Mouse (Mus musculus): ENCODE data around the gene Nfkb2.

The Nfkb2 gene

GRCm38 (mm10) chr19:46344710-46345419, 40.7 kb downstream of the Nfkb2 start:
- DNase-seq (ENCODE audit: low spot score in 2 of 2) = no peak

- DNase-seq (ENCODE audit: low spot score in 2 of 2) = no peak
These were observed 43.0 kb downstream of the Nfkb2 start for GRCm38 (mm10) chr19:46347146-46347545.

GRCm38 (mm10) chr19:46347936-46348668, 44.0 kb downstream of the Nfkb2 start:
- DNase-seq (ENCODE audit: low spot score in 2 of 2) = no peak

- DNase-seq (ENCODE audit: low spot score in 2 of 2) = peak in 1 of 2 experiments; percentile 39
These were observed 44.8 kb downstream of the Nfkb2 start for GRCm38 (mm10) chr19:46348761-46349458.

- no peak for DNase-seq (ENCODE audit: low spot score in 2 of 2)
These were observed 45.4 kb downstream of the Nfkb2 start for GRCm38 (mm10) chr19:46349550-46349949.

GRCm38 (mm10) chr19:46350168-46350932, 46.2 kb downstream of the Nfkb2 start, which contains the start of gene 2310034G01Rik:
TSS of gene 2310034G01Rik (minus strand) at chr19:46350302.
- DNase-seq (ENCODE audit: low spot score in 2 of 2) = no peak

GRCm38 (mm10) chr19:46356701-46357138, 52.6 kb downstream of the Nfkb2 start:
- DNase-seq (ENCODE audit: low spot score in 2 of 2) = peak; percentile 63 to 70

GRCm38 (mm10) chr19:46357344-46358280, 53.5 kb downstream of the Nfkb2 start:
- DNase-seq (ENCODE audit: low spot score in 2 of 2) = no peak

GRCm38 (mm10) chr19:46358381-46358780, 54.3 kb downstream of the Nfkb2 start:
- no peak for DNase-seq (ENCODE audit: low spot score in 2 of 2)

All from spleen, postnatal 14 days (tissue).